Mouse (Mus musculus) heart, postnatal 0 days (tissue): ENCODE data around the gene Fn3k. TPM values are rescaled to one million over a fixed set of nuclear protein-coding genes. Genes with fewer than 3 reads are reported as not detected.
A peak's percentile ranks its signal among the peaks of the same experiment; 100 is the strongest.

Experiments used
- ATAC-seq: fragments of 200-750 bp; cut with Nextera tagmentation; 2 replicates; pipeline ENCODE4 v1.8.0; 2017; ENCODE audit warnings: low read depth, moderate number of reproducible peaks, moderate library complexity; ENCODE audit not compliant: insufficient read depth
- DNase-seq: peaks from one replicate; pipeline ENCODE4 v3.0.0-alpha.2; 2016; ENCODE audit warnings: low spot score
- H3K27ac ChIP-seq: fragments of 300-500 bp; sonication (generic); 2 replicates; pipeline ENCODE4 v1.5.1; 2014; ENCODE audit warnings: low read depth, mild to moderate bottlenecking
- H3K27me3 ChIP-seq: fragments of 300-500 bp; sonication (generic); 2 replicates; pipeline ENCODE4 v1.6.1; 2014; ENCODE audit warnings: low read length, mixed read lengths; ENCODE audit not compliant: control insufficient read depth, insufficient read depth
- H3K36me3 ChIP-seq: fragments of 300-500 bp; sonication (generic); replicated peaks from 2 replicates; pipeline ENCODE4 v1.6.1; 2014; ENCODE audit warnings: low read length, mixed read lengths; ENCODE audit not compliant: control insufficient read depth, insufficient read depth
- H3K4me1 ChIP-seq: fragments of 300-500 bp; sonication (generic); 2 replicates; pipeline ENCODE4 v1.6.1; 2014; ENCODE audit warnings: antibody characterized with exemption; ENCODE audit not compliant: control insufficient read depth, insufficient read depth
- H3K4me2 ChIP-seq: fragments of 300-500 bp; sonication (generic); 2 replicates; pipeline ENCODE4 v1.6.1; 2014; ENCODE audit warnings: low read depth, mild to moderate bottlenecking, low read length, moderate library complexity
- H3K4me3 ChIP-seq: fragments of 300-500 bp; sonication (generic); 2 replicates; pipeline ENCODE4 v1.5.1; 2014; ENCODE audit warnings: low read depth, low read length
- H3K9ac ChIP-seq: fragments of 300-500 bp; sonication (generic); replicated peaks from 2 replicates; pipeline ENCODE4 v1.6.1; 2014; ENCODE audit warnings: low read depth, low read length, mixed read lengths
- H3K9me3 ChIP-seq: fragments of 300-500 bp; sonication (generic); replicated peaks from 2 replicates; pipeline ENCODE4 v1.6.1; 2016; ENCODE audit warnings: low read length; ENCODE audit not compliant: control insufficient read depth
- CTCF ChIP-seq: IDR thresholded peaks from 2 replicates; pipeline ENCODE4 v1.5.1; 2016; ENCODE audit warnings: antibody characterized with exemption, control low read depth, low read depth
- EP300 ChIP-seq: IDR thresholded peaks from 2 replicates; pipeline ENCODE4 v1.6.1; 2016; ENCODE audit warnings: antibody characterized with exemption, low read depth
- WGBS: fragments of 180-500 bp; shearing (Covaris S2); extraction: QIAGEN DNeasy Blood & Tissue Kit; methylation state at CpG from one replicate; pipeline ENCODE4 v1.1.7; 2014; 5-methylcytosine and 5-hydroxymethylcytosine counted together
- polyA plus RNA-seq: library from polyadenylated mRNA; unstranded; fragments of >200 nt; fragmentation: Nextera tagmentation; extraction: Ambion mirVana; gene quantifications from 2 replicates; pipeline ENCODE4 v1.2.1, GENCODE M21; 2015
- total RNA-seq: library from RNA; depleted of rRNA; stranded (reverse); fragments of >200 nt; gene quantifications from 2 replicates; pipeline ENCODE4 v1.2.3, GENCODE M21; 2014; ENCODE audit warnings: low replicate concordance

Gene Fn3k
- total and polyA plus RNA-seq, 2 experiments from 2014 or later: 17.5 to 20.5 TPM

GRCm38 (mm10) chr11:121441653-121442052 lies 6.9 kb downstream of the Fn3k start:
- ATAC-seq (no peak), DNase-seq (no peak)
- Histone ChIP-seq H3K27me3 (no peaks in the 10 kb centered on the region), H3K27ac (no peak overlapping the region), H3K36me3 (0 out of 2 replicates have a peak, but pooled peaks cover 7% of the 10 kb centered on the region), H3K4me1 (no peaks in the 10 kb centered on the region; the same call in 1 of the 2 replicates), H3K4me2 (no peak overlapping the region), H3K9me3 (no peaks in the 10 kb centered on the region), H3K4me3 (no peak overlapping the region), H3K9ac (no peak overlapping the region)
- TF ChIP-seq CTCF (no peak), EP300 (no peak)
- 86% methylated on average over 4 of the region's 4 CpGs for WGBS

- Histone ChIP-seq H3K27ac (no peak overlapping the region), H3K4me1 (no peaks in the 10 kb centered on the region; the same call in 1 of the 2 replicates), H3K36me3 (0 out of 2 replicates have a peak, but pooled peaks cover 7% of the 10 kb centered on the region), H3K9me3 (no peaks in the 10 kb centered on the region), H3K27me3 (no peaks in the 10 kb centered on the region), H3K9ac (no peak overlapping the region), H3K4me2 (no peak overlapping the region), H3K4me3 (no peak overlapping the region)
- DNase-seq (no peak), ATAC-seq (no peak)
- 43% methylated on average over 2 of the region's 2 CpGs for WGBS
- TF ChIP-seq EP300 (no peak), CTCF (no peak)
These were observed 7.4 kb downstream of the Fn3k start for GRCm38 (mm10) chr11:121442076-121442475.

GRCm38 (mm10) chr11:121451216-121451726 lies 16.6 kb downstream of the Fn3k start:
- Histone ChIP-seq H3K27me3 (no peaks in the 10 kb centered on the region), H3K9ac (0 out of 2 replicates have a peak overlapping the region, but pooled peaks have one; percentile 23), H3K4me1 (peaks cover 12% of the 10 kb centered on the region), H3K4me3 (peak overlapping the region; percentile 86), H3K36me3 (peaks cover 5% of the 10 kb centered on the region; the same call in 1 of the 2 replicates), H3K4me2 (peak overlapping the region; percentile 88), H3K9me3 (no peaks in the 10 kb centered on the region), H3K27ac (no peak overlapping the region)
- TF ChIP-seq EP300 (no peak), CTCF (no peak)
- DNase-seq (no peak), ATAC-seq (peak; percentile 1; the same call in 1 of the 2 replicates)
- 29% methylated on average over 9 of the region's 9 CpGs for WGBS

- TF ChIP-seq CTCF (no peak; the same call in 1 of the 2 replicates), EP300 (no peak)
- ATAC-seq: peak; percentile 90
- Histone ChIP-seq H3K27ac (peak within 1 kb of the TSS; percentile 52), H3K36me3 (peaks cover 6% of the 10 kb centered on the region; the same call in 1 of the 2 replicates), H3K4me2 (peak within 1 kb of the TSS; percentile 88), H3K4me1 (peaks cover 12% of the 10 kb centered on the region), H3K4me3 (peak within 1 kb of the TSS; percentile 86), H3K9ac (peak within 1 kb of the TSS; percentile 66), H3K9me3 (no peaks in the 10 kb centered on the region), H3K27me3 (no peaks in the 10 kb centered on the region)
- peak; percentile 91 for DNase-seq
- under 1% methylated on average over 58 of the region's 58 CpGs for WGBS
These were observed 17.3 kb downstream of the Fn3k start, which contains the start of gene Tbcd for GRCm38 (mm10) chr11:121451753-121452635. Tbcd (plus strand) TSS chr11:121451949.

GRCm38 (mm10) chr11:121457874-121458273 lies 23.2 kb downstream of the Fn3k start:
- H3K27me3 ChIP-seq: no peaks in the 10 kb centered on the region
- DNase-seq: no peak
- H3K4me3 ChIP-seq: no peak overlapping the region
- H3K4me2 ChIP-seq: no peak overlapping the region
- peaks cover 46% of the 10 kb centered on the region for H3K36me3 ChIP-seq
- H3K27ac ChIP-seq: no peak overlapping the region
- H3K9me3 ChIP-seq: no peaks in the 10 kb centered on the region
- WGBS: 89% methylated on average over 3 of the region's 3 CpGs
- peaks cover under 1% of the 10 kb centered on the region; the same call in 1 of the 2 replicates for H3K4me1 ChIP-seq
- TF ChIP-seq CTCF (no peak), EP300 (no peak)
- ATAC-seq: no peak
- H3K9ac ChIP-seq: no peak overlapping the region
